Mouse (Mus musculus): ENCODE measurements at regions not wholly inside any gene's neighbourhood (a gene's known extent, or its start where the extent isn't known, plus 50 kb on each side); places are given as distances from the start of the nearest gene placed in this dataset.
"Not testable (repeated sequence)": the region's sequence is repeated elsewhere in the genome, so short reads cannot be mapped to it uniquely, and the experiment has no call there.

DNA sequence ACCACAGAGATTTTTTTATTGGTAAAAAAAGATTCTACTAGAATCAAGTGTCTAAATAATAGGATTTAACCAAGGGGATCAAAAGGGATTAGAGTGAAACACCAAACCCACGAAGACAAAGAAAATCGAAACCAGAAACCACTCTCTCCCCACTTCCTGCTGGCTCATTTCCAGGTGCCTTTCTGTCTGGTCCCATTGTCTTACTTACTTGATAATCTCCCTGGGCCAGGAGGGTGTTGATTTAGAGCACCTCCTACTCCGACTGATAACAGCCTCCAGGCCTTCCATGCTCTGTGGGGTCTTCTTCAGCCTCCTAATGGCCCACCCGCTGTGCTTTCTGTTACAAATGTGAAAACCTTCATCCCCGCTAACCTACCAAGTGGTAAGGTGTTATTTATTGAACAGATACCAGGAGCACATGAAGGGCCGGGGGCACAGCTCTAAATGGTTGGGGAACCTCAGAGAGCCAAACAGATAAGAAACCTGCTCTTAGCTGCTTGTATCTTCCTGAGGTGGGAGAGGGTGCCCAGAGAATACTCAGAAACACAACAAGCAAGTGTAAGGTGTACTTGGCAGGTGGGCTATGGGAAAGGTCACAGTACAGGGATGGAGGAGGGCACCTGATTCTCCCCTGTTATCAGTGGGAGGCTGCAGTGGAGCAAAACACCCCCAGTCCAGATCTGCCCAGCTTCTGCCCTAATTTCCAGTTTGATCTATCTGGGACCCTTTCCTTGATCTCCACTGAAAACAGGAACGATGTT, 72.6 kb upstream of the Cpsf6 start:
- no peak overlapping the region for H3K9ac ChIP-seq (ENCODE audit: low read length)
- WGBS = 29% methylated on average over 7 of the region's 7 CpGs
- no peaks in the 10 kb centered on the region for H3K27me3 ChIP-seq (ENCODE audit: control insufficient read depth, insufficient read depth, low read length)
- H3K36me3 ChIP-seq (ENCODE audit: control insufficient read depth, insufficient read depth) = no peaks in the 10 kb centered on the region
- no peak overlapping the region for H3K4me2 ChIP-seq (ENCODE audit: low read depth, low read length)
- no peak overlapping the region for H3K4me3 ChIP-seq (ENCODE audit: low read length)
- ATAC-seq (replicated peaks; ENCODE audit: extremely low read depth, insufficient read depth, low FRiP score) = peak; percentile 50; the same call in 1 of the 2 replicates
- H3K4me1 ChIP-seq (ENCODE audit: control insufficient read depth, insufficient read depth, low read length) = peaks cover 4% of the 10 kb centered on the region; the same call in 1 of the 2 replicates
- H3K27ac ChIP-seq (ENCODE audit: low read length) = no peak overlapping the region
- H3K9me3 ChIP-seq (replicated peaks; ENCODE audit: control insufficient read depth, low read length) = no peaks in the 10 kb centered on the region

DNA sequence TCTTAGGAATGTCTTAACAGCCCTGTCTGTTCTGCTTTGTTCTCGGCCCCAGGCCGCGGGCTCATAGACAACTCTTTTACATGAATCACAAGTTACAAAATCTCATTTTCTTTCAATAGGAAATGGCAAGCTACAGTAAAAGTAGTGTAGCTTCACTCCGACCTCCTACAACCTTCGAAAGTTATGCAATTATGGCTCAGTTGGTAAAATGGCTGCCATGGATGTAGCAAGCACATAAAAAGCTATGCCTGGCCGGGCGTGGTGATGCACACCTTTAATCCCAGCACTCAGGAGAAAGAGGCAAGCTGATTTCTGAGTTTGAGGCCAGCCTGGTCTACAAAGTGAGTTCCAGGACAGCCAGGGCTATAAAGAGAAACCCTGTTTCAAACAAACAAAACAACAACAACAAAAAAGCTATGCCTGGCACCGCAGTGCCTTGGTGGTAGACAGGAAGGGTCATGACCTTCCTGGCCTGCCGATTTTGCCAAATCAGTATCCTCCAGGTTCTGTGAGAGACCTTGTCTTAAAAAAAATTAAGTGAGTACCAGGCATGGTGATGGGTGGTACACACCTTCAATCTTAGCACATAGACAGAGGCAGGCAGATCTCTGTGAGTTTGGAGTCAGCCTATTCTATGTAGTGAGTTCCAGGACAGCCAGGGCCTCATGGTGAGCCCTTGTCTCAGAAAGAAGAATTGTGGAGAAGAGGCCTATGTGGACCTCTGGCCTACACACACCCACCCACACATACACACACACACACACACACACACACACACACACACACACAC, 71.8 kb upstream of the Cpsf6 start:
- Histone ChIP-seq H3K36me3 (ENCODE audit: control insufficient read depth, insufficient read depth) (no peaks in the 10 kb centered on the region), H3K9me3 (replicated peaks; ENCODE audit: control insufficient read depth, low read length) (no peaks in the 10 kb centered on the region), H3K4me1 (ENCODE audit: control insufficient read depth, insufficient read depth, low read length) (peaks cover 4% of the 10 kb centered on the region; the same call in 1 of the 2 replicates), H3K9ac (ENCODE audit: low read length) (no peak overlapping the region), H3K27ac (ENCODE audit: low read length) (no peak overlapping the region), H3K27me3 (ENCODE audit: control insufficient read depth, insufficient read depth, low read length) (no peaks in the 10 kb centered on the region), H3K4me3 (ENCODE audit: low read length) (no peak overlapping the region), H3K4me2 (ENCODE audit: low read depth, low read length) (no peak overlapping the region)
- no peak for ATAC-seq (replicated peaks; ENCODE audit: extremely low read depth, insufficient read depth, low FRiP score)
- WGBS = 92% methylated on average over 9 of the region's 9 CpGs

DNA sequence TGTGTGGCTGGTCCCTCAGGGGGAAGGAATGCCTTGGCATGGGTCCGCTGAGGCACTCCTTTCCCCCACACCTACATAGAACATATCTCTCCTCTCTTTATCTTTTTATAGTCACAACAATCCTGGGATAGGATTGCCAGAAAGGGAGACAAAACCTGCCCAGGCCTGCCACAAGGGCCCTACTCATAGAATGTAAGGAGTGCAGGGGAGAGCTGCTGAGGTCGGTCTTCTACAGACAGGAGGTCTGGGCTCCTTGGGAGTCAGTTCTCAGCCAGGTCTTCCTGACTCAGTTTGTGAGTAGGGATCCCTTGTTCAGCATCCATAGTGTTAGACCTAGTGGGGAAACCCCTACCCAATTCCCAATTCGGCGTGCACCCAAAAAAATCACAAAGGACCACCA, 70.8 kb upstream of the Cpsf6 start:
- 92% methylated on average over 4 of the region's 4 CpGs for WGBS
- H3K4me2 ChIP-seq (ENCODE audit: low read depth, low read length) = no peak overlapping the region
- peaks cover 4% of the 10 kb centered on the region; the same call in 1 of the 2 replicates for H3K4me1 ChIP-seq (ENCODE audit: control insufficient read depth, insufficient read depth, low read length)
- no peak overlapping the region for H3K27ac ChIP-seq (ENCODE audit: low read length)
- no peak overlapping the region for H3K9ac ChIP-seq (ENCODE audit: low read length)
- no peaks in the 10 kb centered on the region for H3K27me3 ChIP-seq (ENCODE audit: control insufficient read depth, insufficient read depth, low read length)
- no peaks in the 10 kb centered on the region for H3K9me3 ChIP-seq (replicated peaks; ENCODE audit: control insufficient read depth, low read length)
- no peaks in the 10 kb centered on the region for H3K36me3 ChIP-seq (ENCODE audit: control insufficient read depth, insufficient read depth)
- no peak overlapping the region for H3K4me3 ChIP-seq (ENCODE audit: low read length)
- no peak for ATAC-seq (replicated peaks; ENCODE audit: extremely low read depth, insufficient read depth, low FRiP score)

DNA sequence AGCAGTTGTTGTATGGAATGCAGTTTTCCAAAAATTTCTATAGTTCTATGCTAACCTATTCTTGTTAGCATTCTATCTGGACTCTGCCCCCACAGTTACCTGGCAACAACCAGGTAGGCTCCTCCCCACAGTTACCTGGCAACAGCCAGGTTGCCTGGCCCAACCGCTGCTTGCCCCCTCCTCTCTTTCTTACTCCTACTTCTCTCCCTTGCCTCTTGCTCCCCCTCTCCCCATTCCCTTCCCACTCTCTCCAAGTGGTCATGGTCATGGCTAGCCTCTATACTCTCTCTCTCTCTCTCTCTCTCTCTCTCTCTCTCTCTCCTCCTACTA, 70.4 kb upstream of the Cpsf6 start:
- no peaks in the 10 kb centered on the region for H3K9me3 ChIP-seq (replicated peaks; ENCODE audit: control insufficient read depth, low read length)
- no peak overlapping the region for H3K4me2 ChIP-seq (ENCODE audit: low read depth, low read length)
- H3K36me3 ChIP-seq (ENCODE audit: control insufficient read depth, insufficient read depth) = no peaks in the 10 kb centered on the region
- no peaks in the 10 kb centered on the region for H3K27me3 ChIP-seq (ENCODE audit: control insufficient read depth, insufficient read depth, low read length)
- 84% methylated on average over 1 of the region's 1 CpGs for WGBS
- H3K9ac ChIP-seq (ENCODE audit: low read length) = no peak overlapping the region
- no peak overlapping the region for H3K27ac ChIP-seq (ENCODE audit: low read length)
- H3K4me1 ChIP-seq (ENCODE audit: control insufficient read depth, insufficient read depth, low read length) = peaks cover 4% of the 10 kb centered on the region; the same call in 1 of the 2 replicates
- H3K4me3 ChIP-seq (ENCODE audit: low read length) = no peak overlapping the region
- ATAC-seq (replicated peaks; ENCODE audit: extremely low read depth, insufficient read depth, low FRiP score) = no peak

- Histone ChIP-seq H3K9me3 (replicated peaks; ENCODE audit: control insufficient read depth, low read length) (no peaks in the 10 kb centered on the region), H3K9ac (ENCODE audit: low read length) (no peak overlapping the region), H3K4me2 (ENCODE audit: low read depth, low read length) (no peak overlapping the region), H3K36me3 (ENCODE audit: control insufficient read depth, insufficient read depth) (no peaks in the 10 kb centered on the region), H3K4me3 (ENCODE audit: low read length) (no peak overlapping the region), H3K4me1 (ENCODE audit: control insufficient read depth, insufficient read depth, low read length) (peaks cover 4% of the 10 kb centered on the region; the same call in 1 of the 2 replicates), H3K27me3 (ENCODE audit: control insufficient read depth, insufficient read depth, low read length) (no peaks in the 10 kb centered on the region), H3K27ac (ENCODE audit: low read length) (no peak overlapping the region)
- WGBS = 77% methylated on average over 3 of the region's 3 CpGs
- ATAC-seq (replicated peaks; ENCODE audit: extremely low read depth, insufficient read depth, low FRiP score) = no peak
These were observed 69.8 kb upstream of the Cpsf6 start for GRCm38 (mm10) chr10:117449416-117450239.

DNA sequence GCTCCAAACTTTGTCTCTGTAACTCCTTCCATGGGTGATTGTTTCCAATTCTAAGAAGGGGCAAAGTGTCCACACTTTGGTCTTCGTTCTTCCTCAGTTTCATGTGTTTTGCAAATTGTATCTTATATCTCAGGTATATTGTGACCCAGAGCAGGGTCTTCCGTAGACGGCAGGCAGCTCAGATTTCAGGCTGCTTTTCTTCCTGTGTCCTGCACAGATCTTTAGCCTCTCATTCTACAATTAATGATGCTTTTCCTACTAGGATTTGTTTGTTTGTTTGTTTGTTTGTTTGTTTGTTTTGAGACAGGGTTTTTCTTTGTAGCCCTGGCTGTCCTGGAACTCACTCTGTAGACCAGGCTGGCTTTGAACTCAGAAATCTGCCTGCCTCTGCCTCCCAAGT, 69.0 kb upstream of the Cpsf6 start:
- not testable (repeated sequence) for H3K36me3 ChIP-seq (ENCODE audit: control insufficient read depth, insufficient read depth); H3K9me3 ChIP-seq (replicated peaks; ENCODE audit: control insufficient read depth, low read length); H3K27me3 ChIP-seq (ENCODE audit: control insufficient read depth, insufficient read depth, low read length); H3K27ac ChIP-seq (ENCODE audit: low read length); H3K4me3 ChIP-seq (ENCODE audit: low read length); H3K9ac ChIP-seq (ENCODE audit: low read length); H3K4me1 ChIP-seq (ENCODE audit: control insufficient read depth, insufficient read depth, low read length); ATAC-seq (replicated peaks; ENCODE audit: extremely low read depth, insufficient read depth, low FRiP score); H3K4me2 ChIP-seq (ENCODE audit: low read depth, low read length)
- WGBS = 86% methylated on average over 3 of the region's 3 CpGs

- 86% methylated on average over 8 of the region's 8 CpGs for WGBS
- ATAC-seq (replicated peaks; ENCODE audit: extremely low read depth, insufficient read depth, low FRiP score) = no peak
- Histone ChIP-seq H3K27ac (ENCODE audit: low read length) (no peak overlapping the region), H3K27me3 (ENCODE audit: control insufficient read depth, insufficient read depth, low read length) (no peaks in the 10 kb centered on the region), H3K4me1 (ENCODE audit: control insufficient read depth, insufficient read depth, low read length) (peaks cover 4% of the 10 kb centered on the region; the same call in 1 of the 2 replicates), H3K9ac (ENCODE audit: low read length) (no peak overlapping the region), H3K36me3 (ENCODE audit: control insufficient read depth, insufficient read depth) (no peaks in the 10 kb centered on the region), H3K9me3 (replicated peaks; ENCODE audit: control insufficient read depth, low read length) (peaks cover 5% of the 10 kb centered on the region; the same call in 1 of the 2 replicates), H3K4me3 (ENCODE audit: low read length) (no peak overlapping the region), H3K4me2 (ENCODE audit: low read depth, low read length) (no peak overlapping the region)
These were observed 67.8 kb upstream of the Cpsf6 start for GRCm38 (mm10) chr10:117447626-117448025.

- no peak overlapping the region for H3K9ac ChIP-seq (ENCODE audit: low read length)
- peaks cover 5% of the 10 kb centered on the region; the same call in 1 of the 2 replicates for H3K9me3 ChIP-seq (replicated peaks; ENCODE audit: control insufficient read depth, low read length)
- WGBS = 61% methylated on average over 8 of the region's 8 CpGs
- H3K4me3 ChIP-seq (ENCODE audit: low read length) = no peak overlapping the region
- H3K27ac ChIP-seq (ENCODE audit: low read length) = no peak overlapping the region
- no peaks in the 10 kb centered on the region for H3K27me3 ChIP-seq (ENCODE audit: control insufficient read depth, insufficient read depth, low read length)
- H3K36me3 ChIP-seq (ENCODE audit: control insufficient read depth, insufficient read depth) = no peaks in the 10 kb centered on the region
- H3K4me1 ChIP-seq (ENCODE audit: control insufficient read depth, insufficient read depth, low read length) = peaks cover under 1% of the 10 kb centered on the region; the same call in 1 of the 2 replicates
- ATAC-seq (replicated peaks; ENCODE audit: extremely low read depth, insufficient read depth, low FRiP score) = no peak
- H3K4me2 ChIP-seq (ENCODE audit: low read depth, low read length) = no peak overlapping the region
These were observed 67.4 kb upstream of the Cpsf6 start for GRCm38 (mm10) chr10:117447206-117447605.

Measured in heart, embryonic 16.5 days (tissue).